Mouse (Mus musculus) c-Kit-positive CD71-positive TER-119-negative erythroid progenitor cells, embryonic 14.5 days (primary cell): ENCODE measurements around the gene Ubtf.
"Not testable (repeated sequence)": the region's sequence is repeated elsewhere in the genome, so short reads cannot be mapped to it uniquely, and the experiment has no call there.

Experiments used
- DNase-seq: peaks from one replicate; pipeline ENCODE4 v3.0.0-alpha.2; 2013; ENCODE audit warnings: low read depth

The Ubtf gene

GRCm38 (mm10) chr11:102294887-102295597 lies 24.5 kb downstream of the Ubtf start:
- no peak for DNase-seq

DNA sequence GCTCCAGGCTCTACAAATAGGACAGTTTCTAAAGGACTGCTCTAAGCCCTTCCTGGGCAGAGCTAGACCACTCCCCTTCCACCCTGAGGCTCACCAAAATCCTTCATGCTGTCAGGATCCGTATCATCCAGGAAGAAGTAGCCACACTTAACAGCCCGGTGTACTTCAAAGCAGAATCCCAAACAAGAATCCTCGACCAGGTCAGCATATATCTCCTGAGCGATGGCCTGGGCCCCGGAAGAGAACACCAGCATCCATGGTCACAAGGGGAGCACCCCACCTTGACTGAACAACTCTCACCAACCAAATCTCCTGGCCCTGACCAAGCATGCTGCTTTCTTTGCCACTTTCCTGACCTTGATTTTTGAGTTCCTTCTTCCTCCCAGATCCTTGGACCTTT lies 25.1 kb downstream of the Ubtf start:
- no peak for DNase-seq

GRCm38 (mm10) chr11:102293971-102294370 lies 25.6 kb downstream of the Ubtf start:
- no peak for DNase-seq

- no peak for DNase-seq
Observed at GRCm38 (mm10) chr11:102291051-102291535, 28.4 kb downstream of the Ubtf start.

DNA sequence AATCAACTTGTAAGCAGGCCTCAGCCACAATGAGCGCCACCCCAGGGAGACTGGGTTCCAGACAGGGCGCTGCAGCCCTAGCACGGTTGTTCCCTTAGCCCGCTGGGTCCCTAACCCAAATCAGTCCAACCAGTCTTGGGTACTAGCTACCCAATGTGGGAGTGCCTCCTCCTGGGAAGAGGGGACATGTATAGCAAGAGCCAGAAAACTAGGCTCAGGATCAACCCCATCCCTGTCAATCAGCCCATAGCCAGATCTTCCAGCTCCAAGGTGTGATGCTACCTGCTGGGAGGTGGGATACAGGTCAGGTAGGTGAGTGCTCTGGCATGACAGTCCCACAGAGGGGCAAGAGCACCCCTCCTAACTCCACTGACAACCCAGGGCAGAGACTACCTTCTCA lies 29.4 kb downstream of the Ubtf start:
- DNase-seq, result no peak

GRCm38 (mm10) chr11:102289511-102290100 lies 29.9 kb downstream of the Ubtf start:
- no peak for DNase-seq

GRCm38 (mm10) chr11:102288913-102289312 lies 30.6 kb downstream of the Ubtf start:
- no peak for DNase-seq

DNA sequence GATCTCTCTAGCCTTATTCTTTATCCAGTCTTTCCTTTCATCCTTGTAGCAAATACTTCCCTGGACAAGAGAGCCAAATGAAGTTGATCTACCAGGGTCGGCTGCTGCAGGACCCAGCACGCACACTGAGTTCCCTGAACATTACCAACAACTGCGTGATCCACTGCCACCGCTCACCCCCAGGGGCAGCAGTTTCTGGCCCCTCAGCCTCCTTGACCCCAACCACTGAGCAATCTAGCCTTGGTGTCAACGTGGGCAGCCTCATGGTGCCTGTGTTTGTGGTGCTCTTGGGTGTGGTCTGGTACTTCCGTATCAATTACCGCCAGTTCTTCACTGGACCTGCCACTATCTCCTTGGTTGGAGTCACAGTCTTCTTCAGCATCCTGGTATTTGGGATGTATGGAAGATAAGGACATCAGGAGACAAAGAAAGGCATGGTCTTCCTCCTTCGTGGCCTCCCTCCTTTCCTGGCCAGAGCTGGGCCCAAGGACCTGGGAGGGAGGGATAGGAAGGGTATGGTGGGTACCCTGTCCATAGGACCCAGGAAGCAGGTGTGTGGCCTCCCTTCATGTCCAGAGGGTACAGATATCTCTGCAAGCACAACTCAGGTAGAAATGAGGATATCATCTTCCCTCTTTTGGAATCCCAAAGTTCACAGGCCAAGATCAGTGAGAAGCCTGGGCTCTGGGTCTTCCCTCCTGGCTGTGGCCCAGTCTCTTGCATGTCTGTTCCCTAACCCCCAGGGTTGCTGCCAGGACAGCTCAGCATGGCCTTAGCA lies 31.3 kb downstream of the Ubtf start:
- no peak for DNase-seq

DNA sequence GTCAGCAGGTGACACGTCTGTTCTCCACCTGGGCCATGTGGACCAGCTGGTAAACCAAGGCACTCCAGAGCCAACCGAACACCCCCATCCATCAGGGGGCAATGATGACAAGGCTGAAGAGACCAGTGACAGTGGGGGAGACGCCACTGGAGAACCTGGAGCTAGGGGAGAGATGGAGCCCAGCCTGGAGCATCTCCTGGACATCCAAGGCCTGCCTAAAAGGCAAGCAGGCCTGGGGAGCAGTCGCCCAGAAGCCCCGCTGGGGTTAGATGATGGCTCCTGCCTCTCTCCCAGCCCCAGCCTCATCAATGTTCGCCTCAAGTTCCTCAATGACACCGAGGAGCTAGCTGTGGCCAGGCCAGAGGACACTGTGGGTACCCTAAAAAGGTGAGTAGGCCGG lies 32.1 kb downstream of the Ubtf start:
- no peak for DNase-seq

- DNase-seq, result no peak
Observed at GRCm38 (mm10) chr11:102285095-102285834, 34.3 kb downstream of the Ubtf start.

GRCm38 (mm10) chr11:102284501-102285094 lies 34.9 kb downstream of the Ubtf start, which contains the start of gene Tmub2:
Gene Tmub2, plus strand, starts transcription at chr11:102284931.
- DNase-seq, result peak; percentile 99

GRCm38 (mm10) chr11:102283922-102284321 lies 35.6 kb downstream of the Ubtf start:
- no peak for DNase-seq

DNA sequence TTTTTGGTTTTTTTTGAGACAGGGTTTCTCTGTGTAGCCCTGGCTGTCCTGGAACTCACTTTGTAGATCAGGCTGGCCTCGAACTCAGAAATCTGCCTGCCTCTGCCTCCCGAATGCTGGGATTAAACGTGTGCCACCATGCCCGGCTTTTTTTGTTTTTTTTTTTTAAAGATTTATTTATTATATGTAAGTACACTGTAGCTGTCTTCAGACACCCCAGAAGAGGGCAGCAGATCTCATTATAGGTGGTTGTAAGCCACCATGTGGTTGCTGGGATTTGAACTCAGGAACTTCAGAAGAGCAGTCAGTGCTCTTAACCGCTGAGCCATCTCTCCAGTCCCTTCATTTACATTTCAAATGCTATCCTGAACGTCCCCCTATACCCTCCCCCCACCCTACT lies 39.3 kb downstream of the Ubtf start:
- not testable (repeated sequence) for DNase-seq

DNA sequence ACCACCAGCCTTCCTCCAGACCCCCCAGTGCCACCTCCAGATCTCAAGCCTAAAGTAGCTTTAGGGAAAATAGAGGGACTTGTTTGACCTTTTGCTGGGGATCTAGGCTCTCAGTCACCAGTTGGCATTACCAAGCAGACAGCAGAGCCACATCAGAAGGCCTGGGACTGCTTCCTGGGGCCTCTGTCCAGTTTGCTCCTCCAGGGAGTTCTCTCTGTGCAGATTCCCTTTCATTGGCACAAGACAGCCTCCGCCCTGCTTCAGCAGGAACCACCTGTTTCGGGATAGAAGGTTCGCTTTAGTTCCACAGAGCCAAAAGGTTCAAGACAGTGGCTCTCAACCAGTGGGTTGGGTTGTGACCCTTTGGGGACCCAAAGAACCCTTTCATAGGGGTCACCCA lies 39.9 kb downstream of the Ubtf start:
- no peak for DNase-seq

GRCm38 (mm10) chr11:102277754-102278153 lies 41.8 kb downstream of the Ubtf start:
- DNase-seq, result no peak

- no peak for DNase-seq
Observed at GRCm38 (mm10) chr11:102276411-102276915, 43.1 kb downstream of the Ubtf start.

DNA sequence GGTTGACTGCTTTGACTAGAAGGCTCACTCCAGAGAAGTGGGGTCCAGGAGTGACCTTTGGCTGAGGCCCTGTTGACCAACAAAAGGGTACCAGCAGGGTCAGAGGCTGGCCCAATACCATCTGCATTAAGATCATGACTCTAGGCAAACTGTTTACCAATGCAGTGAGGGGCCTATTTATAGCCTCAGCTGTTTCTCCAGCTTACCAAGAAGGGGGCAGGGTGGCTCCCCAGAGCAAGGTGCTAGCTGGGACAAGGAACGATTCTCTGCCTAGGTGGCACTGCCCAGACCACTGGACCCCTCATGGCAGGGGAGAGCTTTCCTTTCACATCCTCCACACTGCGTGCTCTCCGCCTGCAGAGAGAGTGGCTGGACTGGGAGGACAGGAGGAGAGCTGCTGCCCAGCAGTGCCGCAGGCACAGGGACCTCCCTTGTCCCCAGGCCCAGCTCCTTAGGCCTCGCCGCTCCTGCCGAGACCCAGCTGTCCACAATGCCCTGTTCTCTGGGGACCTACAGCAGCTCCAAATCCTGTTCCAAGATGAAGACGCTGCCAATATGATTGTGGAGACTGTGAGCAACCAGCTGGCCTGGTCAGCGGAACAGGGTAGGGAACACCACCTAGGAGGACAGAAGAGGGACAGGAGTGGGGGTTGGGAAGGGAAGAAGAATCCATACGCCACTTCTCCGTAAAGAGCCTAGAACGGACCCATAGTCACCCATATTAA lies 50.9 kb downstream of the Ubtf start, which contains the start of gene Asb16:
Asb16 (plus strand) TSS at position 224 of the 725 bp plus-strand sequence.
- DNase-seq, result no peak

- DNase-seq, result no peak
Observed at GRCm38 (mm10) chr11:102267480-102267879, 52.1 kb downstream of the Ubtf start.

DNA sequence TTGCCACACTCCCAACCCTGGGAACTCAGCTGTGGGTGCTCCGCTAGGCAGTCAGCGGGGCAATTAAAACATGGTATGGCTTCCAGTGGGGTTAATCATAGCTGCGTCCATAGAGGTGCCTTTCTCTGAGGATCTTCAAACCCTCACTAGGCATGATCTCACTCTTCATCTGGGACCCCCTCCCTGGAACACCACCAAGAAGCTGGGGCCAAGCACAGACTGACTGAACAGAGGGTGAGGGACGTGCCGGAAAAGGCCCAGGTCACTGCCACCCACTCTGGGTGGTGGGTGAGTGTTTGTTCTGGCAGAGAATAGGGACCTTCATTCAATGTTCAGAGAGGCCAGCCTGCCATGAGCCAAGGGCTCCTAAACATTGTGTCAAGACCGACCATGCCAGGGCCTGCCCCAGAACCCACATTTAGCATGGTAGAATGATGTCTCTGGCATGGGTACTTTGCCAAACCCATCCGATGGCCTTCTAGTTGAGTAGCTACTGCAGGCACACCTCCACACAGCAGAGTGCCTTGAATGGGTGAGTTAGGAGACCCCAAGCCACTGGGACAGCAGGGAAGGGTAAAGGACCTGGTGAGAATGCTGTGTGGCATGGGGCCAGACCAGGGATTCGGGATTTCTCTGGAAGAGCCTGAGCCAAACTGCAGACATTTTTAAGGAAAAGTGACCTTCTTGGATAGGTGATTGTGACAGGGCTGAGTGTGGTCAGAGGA lies 52.7 kb downstream of the Ubtf start:
- no peak for DNase-seq

GRCm38 (mm10) chr11:102265816-102266215 lies 53.7 kb downstream of the Ubtf start:
- DNase-seq, result no peak
